Mouse (Mus musculus): Measurements from ENCODE around the gene Dzip1.

The Dzip1 gene

GRCm38 (mm10) chr14:118836145-118836544 is 89.1 kb downstream of the Dzip1 start:
- no peak for ATAC-seq (ENCODE audit: low TSS enrichment)

GRCm38 (mm10) chr14:118834313-118834712 is 90.9 kb downstream of the Dzip1 start:
- no peak for ATAC-seq (ENCODE audit: low TSS enrichment)

GRCm38 (mm10) chr14:118833241-118833640 is 92.0 kb downstream of the Dzip1 start:
- ATAC-seq (ENCODE audit: low TSS enrichment), result no peak

- ATAC-seq (ENCODE audit: low TSS enrichment), result no peak
Measured at GRCm38 (mm10) chr14:118831597-118831996, 93.7 kb downstream of the Dzip1 start.

- ATAC-seq (ENCODE audit: low TSS enrichment), result peak; percentile 91
Measured at GRCm38 (mm10) chr14:118829331-118830095, 95.7 kb downstream of the Dzip1 start.

- ATAC-seq (ENCODE audit: low TSS enrichment), result no peak
Measured at GRCm38 (mm10) chr14:118827283-118827904, 97.9 kb downstream of the Dzip1 start.

- ATAC-seq (ENCODE audit: low TSS enrichment), result no peak
Measured at GRCm38 (mm10) chr14:118826346-118826745, 98.9 kb downstream of the Dzip1 start.

All from frontal cortex, adult (tissue).